Comparison of ENCODE assay signal across 14 mouse cellular contexts in genomic region chr11:23171760-23172159, GRCm38 (mm10).
"Had no signal": no experiment of that assay in that cellular context is flagged by ENCODE, and none has a peak within 500 bp of the region (broad histone marks: within the 10 kb centered on the region; RNA-seq: fewer than 3 reads in every experiment).

No protein-coding gene starts in this region.

- DNase-seq: kidney, adult 18-20 months; kidney, postnatal 36 days; left cerebral cortex, postnatal 4 days; right cerebral cortex, adult 18-20 months; right cerebral cortex, postnatal 25 days; thymus, postnatal 4 days had no signal

- H3K36me3 ChIP-seq: kidney, embryonic 15.5 days; limb, embryonic 13.5 days; liver, embryonic 15.5 days; lung, embryonic 15.5 days; midbrain, embryonic 12.5 days; neural tube, embryonic 13.5 days had no signal

- H3K9me3 ChIP-seq: kidney, embryonic 15.5 days; limb, embryonic 13.5 days; liver, embryonic 15.5 days; lung, embryonic 15.5 days; midbrain, embryonic 12.5 days; neural tube, embryonic 13.5 days had no signal

- H3K27me3 ChIP-seq: kidney, embryonic 15.5 days; limb, embryonic 13.5 days; liver, embryonic 15.5 days; lung, embryonic 15.5 days; midbrain, embryonic 12.5 days; neural tube, embryonic 13.5 days had no signal

- H3K4me1 ChIP-seq: kidney, embryonic 15.5 days; limb, embryonic 13.5 days; lung, embryonic 15.5 days; midbrain, embryonic 12.5 days; neural tube, embryonic 13.5 days had no signal

- H3K4me2 ChIP-seq: kidney, embryonic 15.5 days; limb, embryonic 13.5 days; liver, embryonic 15.5 days; lung, embryonic 15.5 days; midbrain, embryonic 12.5 days; neural tube, embryonic 13.5 days had no signal

- ATAC-seq: midbrain, embryonic 16.5 days had no signal

- H3K27ac ChIP-seq: kidney, embryonic 15.5 days; layer of hippocampus, adult 2 months; limb, embryonic 13.5 days; lung, embryonic 15.5 days; midbrain, embryonic 12.5 days; neural tube, embryonic 13.5 days had no signal

- H3K9ac ChIP-seq: kidney, embryonic 15.5 days; limb, embryonic 13.5 days; liver, embryonic 15.5 days; lung, embryonic 15.5 days; midbrain, embryonic 12.5 days; neural tube, embryonic 13.5 days had no signal

- H3K4me3 ChIP-seq: kidney, embryonic 15.5 days; layer of hippocampus, adult 2 months; limb, embryonic 13.5 days; liver, embryonic 15.5 days; lung, embryonic 15.5 days; midbrain, embryonic 12.5 days; neural tube, embryonic 13.5 days had no signal
